Mouse (Mus musculus) cortical plate, adult 2 months (tissue): ENCODE data around the gene Zscan10.

Experiments
- CTCF ChIP-seq: fragments of 200-500 bp; IDR thresholded peaks from 2 replicates; pipeline ENCODE4 v1.5.1; 2011; ENCODE audit warnings: mild to moderate bottlenecking, control low read depth, low read length; ENCODE audit not compliant: insufficient read depth; ENCODE audit errors: extremely low read depth
- POLR2A ChIP-seq: fragments of 200-500 bp; IDR thresholded peaks from 2 replicates; pipeline ENCODE4 v1.6.1; 2011; ENCODE audit warnings: mild to moderate bottlenecking, low read length, control low read depth; ENCODE audit not compliant: insufficient read depth; ENCODE audit errors: extremely low read depth

DNA sequence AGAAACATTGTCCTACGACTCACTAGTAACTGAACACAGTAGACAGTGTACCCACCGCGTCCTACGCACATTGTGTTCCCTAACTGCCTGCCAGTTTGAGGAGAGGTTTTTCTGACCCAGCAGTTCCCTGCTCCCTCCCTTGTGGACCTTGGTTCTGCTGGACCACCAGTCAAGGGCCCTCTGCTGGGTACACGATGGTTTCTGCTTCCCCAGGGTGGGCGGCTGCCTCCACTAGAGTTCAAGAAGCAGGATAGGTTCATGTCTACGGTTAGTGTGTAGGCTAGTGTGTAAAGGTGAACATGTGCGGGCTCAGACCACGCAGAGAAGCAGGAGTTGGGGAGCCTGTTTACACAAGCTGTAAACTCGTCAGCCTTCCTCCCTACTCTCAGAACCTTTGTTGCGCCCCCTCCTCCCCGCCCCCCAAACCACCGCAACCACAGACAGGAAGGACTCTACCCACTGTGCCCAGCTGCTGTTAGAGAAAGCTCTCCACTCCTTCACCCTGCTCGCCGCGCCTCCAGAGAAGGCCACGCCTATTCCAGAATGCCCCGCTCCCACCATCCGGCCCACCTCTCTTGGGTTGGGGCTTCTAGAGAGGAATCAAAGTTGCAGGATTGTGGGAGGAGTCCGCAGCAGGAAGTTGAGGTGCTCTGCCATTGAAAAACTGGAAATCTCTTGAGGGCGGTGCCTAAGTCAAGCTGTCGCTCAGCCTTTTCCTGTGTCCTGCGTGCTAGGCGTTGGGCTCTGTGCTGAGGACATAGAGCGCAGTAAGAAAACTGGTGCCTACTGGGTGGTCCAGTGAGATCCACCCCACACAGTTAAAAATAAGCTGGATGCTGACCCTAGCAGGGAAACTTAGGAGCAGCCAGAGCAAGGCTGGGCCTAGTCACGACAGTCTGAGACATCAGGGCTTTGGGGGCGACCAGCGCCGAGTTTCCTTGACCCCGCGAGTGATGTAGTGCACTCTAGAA is 1.8 kb upstream of the Zscan10 start, which contains the start of gene Zfp13:
- TF ChIP-seq CTCF (no peak), POLR2A (peak; percentile 77; the same call in 1 of the 2 replicates)
